Mouse (Mus musculus): ENCODE measurements around the gene Aloxe3. TPM values are rescaled to one million over a fixed set of nuclear protein-coding genes. Genes with fewer than 3 reads are reported as not detected.

Gene Aloxe3
- polyA plus RNA-seq, 1 experiment, result 0.01 TPM

DNA sequence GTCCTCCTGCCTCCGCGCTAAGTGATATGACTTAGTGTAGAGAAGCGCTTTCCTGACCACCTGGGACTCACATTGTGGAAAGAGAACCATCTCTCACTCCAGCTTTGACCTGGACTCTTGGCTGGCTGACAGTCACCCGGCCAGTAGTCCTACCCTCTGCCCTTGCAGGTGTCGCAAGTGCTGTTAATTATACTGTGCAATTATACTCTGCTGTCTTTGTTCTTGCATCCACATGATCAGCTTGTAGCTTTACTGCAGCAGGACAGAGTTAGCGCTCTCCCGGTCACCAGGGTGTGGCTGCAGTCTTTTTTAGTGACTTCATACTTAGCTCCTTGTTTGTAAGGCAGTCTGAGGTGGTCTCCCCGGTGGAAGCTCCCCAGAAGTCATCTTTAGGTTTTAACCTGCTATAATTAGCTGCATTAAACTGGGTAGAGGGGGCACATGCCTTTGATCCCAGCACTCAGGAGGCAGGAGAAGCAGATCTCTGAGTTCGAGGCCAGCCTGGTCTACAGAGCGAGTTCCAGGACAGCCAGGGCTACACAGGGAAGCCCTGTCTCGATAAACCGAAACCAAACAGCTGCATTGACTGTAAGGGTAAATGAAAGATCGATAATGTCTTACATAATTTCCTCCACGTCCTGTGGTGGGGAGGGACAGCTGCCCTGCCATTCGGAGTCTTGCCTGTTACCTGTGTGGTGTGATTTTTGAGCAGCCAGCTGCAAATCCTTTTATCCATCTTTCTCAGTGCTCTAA is 45.4 kb upstream of the Aloxe3 start:
- TF ChIP-seq SRF (IDR thresholded peaks at IDR 0.05; ENCODE audit: control insufficient read depth, insufficient read length, low read depth) (no peak), POLR2AphosphoS2 (IDR thresholded peaks at IDR 0.05; ENCODE audit: insufficient read length, low read depth) (no peak), MYOG (IDR thresholded peaks at IDR 0.05; ENCODE audit: control insufficient read depth in 1 of 3, insufficient read depth in 1 of 3, insufficient read length in 2 of 3, low read depth in 2 of 3) (no peak), USF1 (IDR thresholded peaks at IDR 0.05; ENCODE audit: low read depth) (no peak), MYOD1 (IDR thresholded peaks at IDR 0.05; ENCODE audit: control insufficient read depth in 1 of 3, insufficient read length in 2 of 3, low read depth in 2 of 3) (no peak)
- H3K27me3 ChIP-seq (ENCODE audit: control insufficient read depth, insufficient read depth, insufficient read length), result no peaks in the 10 kb centered on the region

GRCm38 (mm10) chr11:69080855-69081222 is 44.9 kb upstream of the Aloxe3 start:
- Histone ChIP-seq H3K27me3 (ENCODE audit: control insufficient read depth, insufficient read depth, insufficient read length) (no peaks in the 10 kb centered on the region), H3K4me2 (ENCODE audit: low read depth) (no peak overlapping the region), H3K79me2 (ENCODE audit: control insufficient read depth, insufficient read depth) (no peaks in the 10 kb centered on the region), H3K4me3 (no peak overlapping the region), H3K36me3 (ENCODE audit: control insufficient read depth, insufficient read depth) (no peaks in the 10 kb centered on the region), H3ac (ENCODE audit: control insufficient read depth, insufficient read length) (no peak overlapping the region)
- no peak for TF ChIP-seq MAX (IDR thresholded peaks at IDR 0.05; ENCODE audit: low read depth)
- TF ChIP-seq POLR2A (IDR thresholded peaks at IDR 0.05; ENCODE audit: insufficient read length, low read depth), result no peak
- TF ChIP-seq REST (IDR thresholded peaks at IDR 0.05; ENCODE audit: insufficient read depth, insufficient read length), result no peak

More for the DNA sequence above, 45.4 kb upstream of the Aloxe3 start:
- no peaks in the 10 kb centered on the region for H3K36me3 ChIP-seq (ENCODE audit: control insufficient read depth, insufficient read depth)
- H3K4me2 ChIP-seq (ENCODE audit: low read depth), result no peak overlapping the region
- no peak overlapping the region for H3K4me3 ChIP-seq
- no peak overlapping the region for H3ac ChIP-seq (ENCODE audit: control insufficient read depth, insufficient read length)
- H3K79me2 ChIP-seq (ENCODE audit: control insufficient read depth, insufficient read depth), result no peaks in the 10 kb centered on the region

GRCm38 (mm10) chr11:69081613-69082012 is 44.1 kb upstream of the Aloxe3 start:
- H3ac ChIP-seq (ENCODE audit: control insufficient read depth, insufficient read length), result no peak overlapping the region
- H3K36me3 ChIP-seq (ENCODE audit: control insufficient read depth, insufficient read depth), result no peaks in the 10 kb centered on the region
- H3K27me3 ChIP-seq (ENCODE audit: control insufficient read depth, insufficient read depth, insufficient read length), result no peaks in the 10 kb centered on the region
- no peaks in the 10 kb centered on the region for H3K79me2 ChIP-seq (ENCODE audit: control insufficient read depth, insufficient read depth)
- TF ChIP-seq POLR2AphosphoS2 (IDR thresholded peaks at IDR 0.05; ENCODE audit: insufficient read length, low read depth), result no peak
- TF ChIP-seq USF1 (IDR thresholded peaks at IDR 0.05; ENCODE audit: low read depth), result no peak
- TF ChIP-seq E2F4 (IDR thresholded peaks at IDR 0.05; ENCODE audit: insufficient read depth), result no peak
- TF ChIP-seq MYOD1 (IDR thresholded peaks at IDR 0.05; ENCODE audit: control insufficient read depth in 1 of 3, insufficient read length in 2 of 3, low read depth in 2 of 3), result no peak
- TF ChIP-seq SRF (IDR thresholded peaks at IDR 0.05; ENCODE audit: control insufficient read depth, insufficient read length, low read depth), result no peak
- no peak for TF ChIP-seq MYOG (IDR thresholded peaks at IDR 0.05; ENCODE audit: control insufficient read depth in 1 of 3, insufficient read depth in 1 of 3, insufficient read length in 2 of 3, low read depth in 2 of 3)
- TF ChIP-seq TCF12 (IDR thresholded peaks at IDR 0.05; ENCODE audit: insufficient read depth, poor library complexity, severe bottlenecking), result no peak
- TF ChIP-seq MAX (IDR thresholded peaks at IDR 0.05; ENCODE audit: low read depth), result no peak
- no peak for TF ChIP-seq CEBPB (IDR thresholded peaks at IDR 0.05; ENCODE audit: insufficient read depth, poor library complexity, severe bottlenecking)
- no peak for TF ChIP-seq TCF3 (IDR thresholded peaks at IDR 0.05; ENCODE audit: insufficient read length, low read depth)
- TF ChIP-seq POLR2A (IDR thresholded peaks at IDR 0.05; ENCODE audit: insufficient read length, low read depth), result no peak
- no peak for TF ChIP-seq REST (IDR thresholded peaks at IDR 0.05; ENCODE audit: insufficient read depth, insufficient read length)
- no peak overlapping the region for H3K4me2 ChIP-seq (ENCODE audit: low read depth)
- H3K4me3 ChIP-seq, result no peak overlapping the region

DNA sequence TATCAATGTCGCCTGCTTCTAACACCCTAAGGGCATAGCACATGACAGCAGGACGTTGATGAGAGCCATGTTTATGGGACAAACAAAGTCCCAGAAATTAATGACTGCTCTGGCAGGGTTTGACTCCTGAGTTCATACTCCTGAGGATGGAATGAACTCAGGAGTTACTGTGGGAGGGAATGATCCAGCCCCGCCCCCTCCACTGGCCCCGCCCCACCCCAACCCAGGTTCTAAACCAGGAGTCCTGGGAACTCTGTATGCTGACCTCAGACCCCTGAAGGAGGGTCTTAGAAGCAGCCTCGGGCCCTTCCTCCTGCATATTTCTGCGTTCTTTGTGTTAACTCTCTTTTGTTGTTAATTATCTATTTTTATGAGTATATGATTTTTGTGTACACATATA is 40.1 kb upstream of the Aloxe3 start:
- peaks cover 26% of the 10 kb centered on the region for H3K79me2 ChIP-seq (ENCODE audit: control insufficient read depth, insufficient read depth)
- H3K36me3 ChIP-seq (ENCODE audit: control insufficient read depth, insufficient read depth), result peaks cover 7% of the 10 kb centered on the region
- H3K4me2 ChIP-seq (ENCODE audit: low read depth), result no peak overlapping the region
- no peak for TF ChIP-seq POLR2A (IDR thresholded peaks at IDR 0.05; ENCODE audit: insufficient read length, low read depth)
- TF ChIP-seq MAX (IDR thresholded peaks at IDR 0.05; ENCODE audit: low read depth), result no peak
- no peak for TF ChIP-seq USF1 (IDR thresholded peaks at IDR 0.05; ENCODE audit: low read depth)
- no peak for TF ChIP-seq TCF12 (IDR thresholded peaks at IDR 0.05; ENCODE audit: insufficient read depth, poor library complexity, severe bottlenecking)
- no peak for TF ChIP-seq E2F4 (IDR thresholded peaks at IDR 0.05; ENCODE audit: insufficient read depth)
- TF ChIP-seq SRF (IDR thresholded peaks at IDR 0.05; ENCODE audit: control insufficient read depth, insufficient read length, low read depth), result no peak
- no peak for TF ChIP-seq TCF3 (IDR thresholded peaks at IDR 0.05; ENCODE audit: insufficient read length, low read depth)
- no peak for TF ChIP-seq REST (IDR thresholded peaks at IDR 0.05; ENCODE audit: insufficient read depth, insufficient read length)
- TF ChIP-seq POLR2AphosphoS2 (IDR thresholded peaks at IDR 0.05; ENCODE audit: insufficient read length, low read depth), result no peak
- TF ChIP-seq MYOG (IDR thresholded peaks at IDR 0.05; ENCODE audit: control insufficient read depth in 1 of 3, insufficient read depth in 1 of 3, insufficient read length in 2 of 3, low read depth in 2 of 3), result no peak
- TF ChIP-seq MYOD1 (IDR thresholded peaks at IDR 0.05; ENCODE audit: control insufficient read depth in 1 of 3, insufficient read length in 2 of 3, low read depth in 2 of 3), result no peak
- no peak overlapping the region for H3ac ChIP-seq (ENCODE audit: control insufficient read depth, insufficient read length)
- H3K27me3 ChIP-seq (ENCODE audit: control insufficient read depth, insufficient read depth, insufficient read length), result no peaks in the 10 kb centered on the region
- no peak overlapping the region for H3K4me3 ChIP-seq

GRCm38 (mm10) chr11:69086390-69086789 is 39.3 kb upstream of the Aloxe3 start:
- TF ChIP-seq POLR2A (IDR thresholded peaks at IDR 0.05; ENCODE audit: insufficient read length, low read depth) (no peak), MYOG (IDR thresholded peaks at IDR 0.05; ENCODE audit: control insufficient read depth in 1 of 3, insufficient read depth in 1 of 3, insufficient read length in 2 of 3, low read depth in 2 of 3) (no peak), SRF (IDR thresholded peaks at IDR 0.05; ENCODE audit: control insufficient read depth, insufficient read length, low read depth) (no peak)
- Histone ChIP-seq H3K4me3 (no peak overlapping the region), H3ac (ENCODE audit: control insufficient read depth, insufficient read length) (no peak overlapping the region), H3K27me3 (ENCODE audit: control insufficient read depth, insufficient read depth, insufficient read length) (no peaks in the 10 kb centered on the region), H3K36me3 (ENCODE audit: control insufficient read depth, insufficient read depth) (peaks cover 14% of the 10 kb centered on the region), H3K79me2 (ENCODE audit: control insufficient read depth, insufficient read depth) (peaks cover 26% of the 10 kb centered on the region), H3K4me2 (ENCODE audit: low read depth) (no peak overlapping the region)

Data from myocyte (in vitro differentiated cells).